Mouse (Mus musculus): ENCODE measurements around the gene 1700017B05Rik.
"Not testable (repeated sequence)": the region's sequence is repeated elsewhere in the genome, so short reads cannot be mapped to it uniquely, and the experiment has no call there.

- TF ChIP-seq POLR2A (IDR thresholded peaks at IDR 0.05; ENCODE audit: insufficient read depth, low read length); CTCF (IDR thresholded peaks at IDR 0.05; ENCODE audit: low read depth, low read length); EP300 (IDR thresholded peaks at IDR 0.05; ENCODE audit: insufficient read depth, low read depth, low read length): not testable (repeated sequence)
Measured at GRCm38 (mm10) chr9:57203571-57203970, 58.8 kb downstream of the 1700017B05Rik start.
